Mouse (Mus musculus) heart, adult 2 months (tissue): ENCODE results near the gene Rhbdf2.
A peak's percentile ranks its signal among the peaks of the same experiment; 100 is the strongest.
"Not testable (repeated sequence)": the region's sequence is repeated elsewhere in the genome, so short reads cannot be mapped to it uniquely, and the experiment has no call there.

Experiments
- CTCF ChIP-seq: fragments of 200-600 bp; IDR thresholded peaks from 2 replicates; pipeline ENCODE4 v1.8.1; 2022; ENCODE audit warnings: antibody characterized with exemption, mild to moderate bottlenecking, moderate library complexity
- EP300 ChIP-seq: fragments of 200-500 bp; IDR thresholded peaks from 2 replicates; pipeline ENCODE4 v1.6.1; 2011; ENCODE audit warnings: low read depth, low read length, control low read depth; ENCODE audit not compliant: insufficient read depth
- POLR2A ChIP-seq: fragments of 200-500 bp; IDR thresholded peaks from 2 replicates; pipeline ENCODE4 v1.6.1; 2011; ENCODE audit warnings: mild to moderate bottlenecking, low read depth, low read length, control low read depth; ENCODE audit not compliant: insufficient read depth

GRCm38 (mm10) chr11:116636607-116637006, 9.8 kb upstream of the Rhbdf2 start:
- TF ChIP-seq CTCF: peak; percentile 58
- not testable (repeated sequence) for TF ChIP-seq POLR2A, EP300
